Mouse (Mus musculus): ENCODE measurements around the gene Camk2g. TPM values are rescaled to one million over a fixed set of nuclear protein-coding genes. Genes with fewer than 3 reads are reported as not detected.
A peak's percentile ranks its signal among the peaks of the same experiment; 100 is the strongest.

Gene Camk2g
- polyA plus RNA-seq, 1 experiment: 12.8 TPM

- H3K27ac ChIP-seq (replicated peaks; ENCODE audit: low read depth, low read length): no peak overlapping the region
- H3K4me1 ChIP-seq (ENCODE audit: control insufficient read depth, insufficient read depth, insufficient read length, low read length): peaks cover 12% of the 10 kb centered on the region
- H3K4me3 ChIP-seq (ENCODE audit: insufficient read depth, low read depth, low read length): no peak overlapping the region
Measured at GRCm38 (mm10) chr14:20796643-20797042, 2.8 kb upstream of the Camk2g start.

GRCm38 (mm10) chr14:20796170-20796569, 2.3 kb upstream of the Camk2g start:
- Histone ChIP-seq H3K27ac (replicated peaks; ENCODE audit: low read depth, low read length) (no peak overlapping the region), H3K4me1 (ENCODE audit: control insufficient read depth, insufficient read depth, insufficient read length, low read length) (peaks cover 12% of the 10 kb centered on the region), H3K4me3 (ENCODE audit: insufficient read depth, low read depth, low read length) (no peak overlapping the region)

- H3K4me1 ChIP-seq (ENCODE audit: control insufficient read depth, insufficient read depth, insufficient read length, low read length): peaks cover 12% of the 10 kb centered on the region
- H3K27ac ChIP-seq (replicated peaks; ENCODE audit: low read depth, low read length): no peak overlapping the region
- no peak overlapping the region for H3K4me3 ChIP-seq (ENCODE audit: insufficient read depth, low read depth, low read length)
Measured at GRCm38 (mm10) chr14:20795423-20796152, 1.7 kb upstream of the Camk2g start.

GRCm38 (mm10) chr14:20794589-20794988, 701 bp upstream of the Camk2g start:
- peak overlapping the region; percentile 17; the same call in 1 of the 2 replicates for H3K27ac ChIP-seq (replicated peaks; ENCODE audit: low read depth, low read length)
- peak overlapping the region; percentile 81 for H3K4me3 ChIP-seq (ENCODE audit: insufficient read depth, low read depth, low read length)
- peaks cover 12% of the 10 kb centered on the region for H3K4me1 ChIP-seq (ENCODE audit: control insufficient read depth, insufficient read depth, insufficient read length, low read length)

- Histone ChIP-seq H3K4me3 (ENCODE audit: insufficient read depth, low read depth, low read length) (peak overlapping the region; percentile 89), H3K4me1 (ENCODE audit: control insufficient read depth, insufficient read depth, insufficient read length, low read length) (peaks cover 15% of the 10 kb centered on the region), H3K27ac (replicated peaks; ENCODE audit: low read depth, low read length) (no peak overlapping the region)
Measured at GRCm38 (mm10) chr14:20792922-20793757, 748 bp downstream of the Camk2g start.

GRCm38 (mm10) chr14:20792243-20792921, 1.5 kb downstream of the Camk2g start:
- peak overlapping the region; percentile 58 for H3K4me3 ChIP-seq (ENCODE audit: insufficient read depth, low read depth, low read length)
- H3K4me1 ChIP-seq (ENCODE audit: control insufficient read depth, insufficient read depth, insufficient read length, low read length): peaks cover 20% of the 10 kb centered on the region
- no peak overlapping the region for H3K27ac ChIP-seq (replicated peaks; ENCODE audit: low read depth, low read length)

- peaks cover 27% of the 10 kb centered on the region for H3K4me1 ChIP-seq (ENCODE audit: control insufficient read depth, insufficient read depth, insufficient read length, low read length)
- peak overlapping the region; percentile 58; the same call in 1 of the 2 replicates for H3K4me3 ChIP-seq (ENCODE audit: insufficient read depth, low read depth, low read length)
- no peak overlapping the region for H3K27ac ChIP-seq (replicated peaks; ENCODE audit: low read depth, low read length)
Measured at GRCm38 (mm10) chr14:20791511-20792242, 2.2 kb downstream of the Camk2g start.

- Histone ChIP-seq H3K4me3 (ENCODE audit: insufficient read depth, low read depth, low read length) (no peak overlapping the region), H3K4me1 (ENCODE audit: control insufficient read depth, insufficient read depth, insufficient read length, low read length) (peaks cover 34% of the 10 kb centered on the region), H3K27ac (replicated peaks; ENCODE audit: low read depth, low read length) (no peak overlapping the region)
Measured at GRCm38 (mm10) chr14:20790996-20791395, 2.9 kb downstream of the Camk2g start.

- Histone ChIP-seq H3K4me3 (ENCODE audit: insufficient read depth, low read depth, low read length) (no peak overlapping the region), H3K27ac (replicated peaks; ENCODE audit: low read depth, low read length) (no peak overlapping the region), H3K4me1 (ENCODE audit: control insufficient read depth, insufficient read depth, insufficient read length, low read length) (peaks cover 37% of the 10 kb centered on the region)
Measured at GRCm38 (mm10) chr14:20790445-20790844, 3.4 kb downstream of the Camk2g start.

- H3K4me3 ChIP-seq (ENCODE audit: insufficient read depth, low read depth, low read length): no peak overlapping the region
- no peak overlapping the region for H3K27ac ChIP-seq (replicated peaks; ENCODE audit: low read depth, low read length)
- peaks cover 42% of the 10 kb centered on the region for H3K4me1 ChIP-seq (ENCODE audit: control insufficient read depth, insufficient read depth, insufficient read length, low read length)
Measured at GRCm38 (mm10) chr14:20789593-20789992, 4.3 kb downstream of the Camk2g start.

GRCm38 (mm10) chr14:20788151-20788550, 5.7 kb downstream of the Camk2g start:
- Histone ChIP-seq H3K27ac (replicated peaks; ENCODE audit: low read depth, low read length) (no peak overlapping the region), H3K4me1 (ENCODE audit: control insufficient read depth, insufficient read depth, insufficient read length, low read length) (peaks cover 39% of the 10 kb centered on the region), H3K4me3 (ENCODE audit: insufficient read depth, low read depth, low read length) (no peak overlapping the region)

- H3K27ac ChIP-seq (replicated peaks; ENCODE audit: low read depth, low read length): peak overlapping the region; percentile 32
- peaks cover 31% of the 10 kb centered on the region for H3K4me1 ChIP-seq (ENCODE audit: control insufficient read depth, insufficient read depth, insufficient read length, low read length)
- no peak overlapping the region for H3K4me3 ChIP-seq (ENCODE audit: insufficient read depth, low read depth, low read length)
Measured at GRCm38 (mm10) chr14:20786611-20787015, 7.3 kb downstream of the Camk2g start.

GRCm38 (mm10) chr14:20786020-20786419, 7.9 kb downstream of the Camk2g start:
- H3K4me3 ChIP-seq (ENCODE audit: insufficient read depth, low read depth, low read length): no peak overlapping the region
- H3K27ac ChIP-seq (replicated peaks; ENCODE audit: low read depth, low read length): peak overlapping the region; percentile 32
- peaks cover 34% of the 10 kb centered on the region for H3K4me1 ChIP-seq (ENCODE audit: control insufficient read depth, insufficient read depth, insufficient read length, low read length)

- peaks cover 37% of the 10 kb centered on the region for H3K4me1 ChIP-seq (ENCODE audit: control insufficient read depth, insufficient read depth, insufficient read length, low read length)
- H3K4me3 ChIP-seq (ENCODE audit: insufficient read depth, low read depth, low read length): no peak overlapping the region
- H3K27ac ChIP-seq (replicated peaks; ENCODE audit: low read depth, low read length): peak overlapping the region; percentile 53
Measured at GRCm38 (mm10) chr14:20785231-20785630, 8.7 kb downstream of the Camk2g start.
